Comparison of ENCODE assay signal across 13 mouse cellular contexts in the genomic region with DNA sequence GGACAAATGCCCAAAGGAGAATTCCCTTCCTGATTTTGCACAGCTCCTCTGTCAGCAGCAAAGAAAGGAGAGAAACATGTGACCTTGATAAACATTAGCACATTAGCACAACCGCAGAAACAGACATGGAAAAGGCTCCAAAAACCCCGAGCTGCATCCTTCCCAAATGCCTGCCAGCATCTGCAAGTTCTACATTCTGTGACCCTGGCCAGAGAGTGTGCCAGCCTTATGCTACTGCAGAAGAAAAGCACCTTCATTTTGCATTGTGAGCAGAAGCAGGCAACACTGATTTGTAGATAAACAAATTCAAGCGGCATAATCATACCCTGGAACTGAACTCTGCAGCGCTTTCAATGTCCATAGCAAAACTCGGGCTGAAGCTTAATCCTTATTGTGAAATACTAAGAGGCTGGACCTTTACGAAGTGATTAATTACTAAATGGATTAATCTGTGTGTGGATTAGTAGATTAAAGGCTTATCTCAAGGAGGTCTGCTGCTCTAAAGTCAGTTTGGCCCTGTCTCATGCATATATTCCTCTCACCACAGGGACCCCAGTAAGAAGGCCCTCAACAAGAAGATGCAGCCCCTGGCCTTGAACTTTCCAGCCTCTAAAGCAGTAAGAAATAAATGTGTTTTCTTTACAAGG. TPM values are rescaled to one million over a fixed set of nuclear protein-coding genes. Genes with fewer than 3 reads are reported as not detected.
DNase-seq lines count a peak whose midpoint lies in the region; ATAC-seq lines count a peak whose summit lies in the region.
"Had no signal": no experiment of that assay in that cellular context is flagged by ENCODE, and none has a peak within 500 bp of the region (broad histone marks: within the 10 kb centered on the region; RNA-seq: fewer than 3 reads in every experiment).

No protein-coding gene starts in this region.

- intact Hi-C loops in heart, postnatal 25 days (cut with DNase I), result no loop called here

- DNase-seq in heart, postnatal 25 days (ENCODE audit: low spot score), result no peak
- DNase-seq in Muller cell, postnatal 12 days (ENCODE audit: inconsistent ontology term), result peak; percentile 33
- peak; percentile 12 for DNase-seq in brain, adult 2 months (ENCODE audit: low read depth, low spot score)
- peak; percentile 78 for DNase-seq in retina, postnatal 1 day
- DNase-seq in layer of hippocampus, postnatal 14 days (ENCODE audit: low spot score in 2 of 2), result no peak
- DNase-seq in right cerebral cortex, adult 2 months (ENCODE audit: low spot score in 2 of 2), result no peak
- DNase-seq: layer of hippocampus, adult 9-11 months; liver, embryonic 13.5 days; right cerebral cortex, adult 18-20 months; thymus, adult 2 months had no signal

- H3K4me3 ChIP-seq in heart, embryonic 16.5 days (ENCODE audit: low read length), result no peak overlapping the region
- H3K4me3 ChIP-seq: forebrain, embryonic 15.5 days; liver, embryonic 13.5 days had no signal

- no peak for ATAC-seq in heart, embryonic 16.5 days (replicated peaks; ENCODE audit: extremely low read depth, insufficient read depth, low FRiP score)
- ATAC-seq: CD4-positive, CD25-positive, alpha-beta regulatory T cell, adult 4 months; forebrain, embryonic 15.5 days had no signal

- H3K4me1 ChIP-seq in heart, embryonic 16.5 days (ENCODE audit: control insufficient read depth, insufficient read depth, low read length), result peaks cover 27% of the 10 kb centered on the region

- H3K27ac ChIP-seq in heart, embryonic 16.5 days (ENCODE audit: low read length), result peak overlapping the region; percentile 11; the same call in 1 of the 2 replicates
- H3K27ac ChIP-seq: forebrain, embryonic 15.5 days; liver, embryonic 13.5 days had no signal

- no peaks in the 10 kb centered on the region for H3K27me3 ChIP-seq in heart, embryonic 16.5 days (ENCODE audit: control insufficient read depth, insufficient read depth, low read length)
- H3K27me3 ChIP-seq: forebrain, embryonic 15.5 days; liver, embryonic 13.5 days had no signal

- H3K4me2 ChIP-seq in heart, embryonic 16.5 days (ENCODE audit: low read depth, low read length), result no peak overlapping the region
- H3K4me2 ChIP-seq: forebrain, embryonic 15.5 days; liver, embryonic 13.5 days had no signal

- peaks cover 5% of the 10 kb centered on the region; the same call in 1 of the 2 replicates for H3K36me3 ChIP-seq in heart, embryonic 16.5 days (ENCODE audit: control insufficient read depth, insufficient read depth)
- H3K36me3 ChIP-seq: forebrain, embryonic 15.5 days had no signal

- H3K9me3 ChIP-seq in heart, embryonic 16.5 days (replicated peaks; ENCODE audit: control insufficient read depth, low read length), result peaks cover 7% of the 10 kb centered on the region; the same call in 1 of the 2 replicates
- H3K9me3 ChIP-seq: forebrain, embryonic 15.5 days; liver, embryonic 13.5 days had no signal

- 34% methylated on average over 6 of the region's 6 CpGs for WGBS in heart, embryonic 16.5 days

- no peak overlapping the region for H3K9ac ChIP-seq in heart, embryonic 16.5 days (ENCODE audit: low read length)
- H3K9ac ChIP-seq: forebrain, embryonic 15.5 days; liver, embryonic 13.5 days had no signal

RNA-seq across cellular contexts. Expression of gene Suclg2, which starts 43.4 kb away (rescaled TPM):
- 104 and 105 TPM in 2 replicates for polyA plus RNA-seq in heart, embryonic 16.5 days (2015; fragmentation: Nextera tagmentation; extraction: Ambion mirVana)
- 100 to 1,000 TPM; 124 to 133 TPM for total RNA-seq in heart, postnatal 25 days (2021)
- total RNA-seq in layer of hippocampus, postnatal 14 days (2021), result 10 to 100 TPM; 15.1 to 17.1 TPM

Comparison
In these comparisons a context has a peak if more than half of its experiments do, and no peak if none do; other contexts are left out.
1. DNase-seq: peak in Muller cell, postnatal 12 days (single experiment), brain, adult 2 months (single experiment) and retina, postnatal 1 day (single experiment); none in heart, postnatal 25 days (single experiment), layer of hippocampus, postnatal 14 days (0 of 2) and right cerebral cortex, adult 2 months (0 of 2).
2. RNA of gene Suclg2, which starts 43.4 kb away (total RNA-seq): 124 to 133 TPM in heart, postnatal 25 days; 15.1 to 17.1 TPM in layer of hippocampus, postnatal 14 days; every median in the first group is over 4 times any median in the second.